Mouse (Mus musculus) liver, embryonic 14.5 days (tissue): ENCODE results near the gene Klk1. TPM values are rescaled to one million over a fixed set of nuclear protein-coding genes. Genes with fewer than 3 reads are reported as not detected.

ENCODE experiments used
- ATAC-seq: fragments of 200-750 bp; cut with Nextera tagmentation; 2 replicates; pipeline ENCODE4 v1.8.0; 2017; ENCODE audit warnings: moderate number of reproducible peaks, mild to moderate bottlenecking, moderate library complexity; ENCODE audit not compliant: insufficient read depth
- DNase-seq, 3 experiments: peaks; one replicate each; pipeline ENCODE4 v3.0.0-alpha.2; 2012 to 2013; ENCODE audit warnings: low read depth in 3 of 3, low spot score in 3 of 3
- H3K27ac ChIP-seq: fragments of 300-500 bp; sonication (generic); 2 replicates; pipeline ENCODE4 v1.5.1; 2014; ENCODE audit warnings: moderate library complexity, mild to moderate bottlenecking, control low read depth, inconsistent platforms
- H3K27me3 ChIP-seq: fragments of 300-500 bp; sonication (generic); 2 replicates; pipeline ENCODE4 v1.6.1; 2014; ENCODE audit warnings: mild to moderate bottlenecking, low read length, moderate library complexity; ENCODE audit not compliant: control insufficient read depth, insufficient read depth
- H3K36me3 ChIP-seq: fragments of 300-500 bp; sonication (generic); replicated peaks from 2 replicates; pipeline ENCODE4 v1.6.1; 2014; ENCODE audit warnings: low read depth; ENCODE audit not compliant: control insufficient read depth, insufficient read depth
- H3K4me1 ChIP-seq, 2 experiments: fragments of 200-500 bp in 1 of 2; fragments of 300-500 bp in 1 of 2; sonication (generic) in 1 of 2; replicated peaks; 2 replicates each; pipeline ENCODE4 v1.6.1; 2012 to 2014; ENCODE audit warnings: antibody characterized with exemption in 1 of 2, inconsistent platforms in 1 of 2, low read length in 1 of 2; ENCODE audit not compliant: control insufficient read depth in 2 of 2, insufficient read depth in 2 of 2
- H3K4me2 ChIP-seq: fragments of 300-500 bp; sonication (generic); 2 replicates; pipeline ENCODE4 v1.6.1; 2014; ENCODE audit warnings: low read depth, mild to moderate bottlenecking, control low read depth, moderate library complexity
- H3K4me3 ChIP-seq, 2 experiments: fragments of 200-500 bp in 1 of 2; fragments of 300-500 bp in 1 of 2; sonication (generic) in 1 of 2; 2 replicates each; pipeline ENCODE4 v1.5.1; 2012 to 2014; ENCODE audit warnings: low read depth in 2 of 2, low read length in 2 of 2, mild to moderate bottlenecking in 2 of 2, control low read depth in 1 of 2, inconsistent platforms in 1 of 2, moderate library complexity in 1 of 2; ENCODE audit not compliant: insufficient read depth in 1 of 2
- H3K9ac ChIP-seq: fragments of 300-500 bp; sonication (generic); replicated peaks from 2 replicates; pipeline ENCODE4 v1.6.1; 2014; ENCODE audit warnings: mild to moderate bottlenecking, control low read depth, moderate library complexity
- H3K9me3 ChIP-seq: fragments of 300-500 bp; sonication (generic); 2 replicates; pipeline ENCODE4 v1.6.1; 2016; ENCODE audit warnings: low read length, mixed read lengths; ENCODE audit not compliant: control insufficient read depth
- CTCF ChIP-seq: IDR thresholded peaks from 2 replicates; pipeline ENCODE4 v1.5.1; 2016; ENCODE audit warnings: antibody characterized with exemption, low read depth, control low read depth
- EP300 ChIP-seq: IDR thresholded peaks from 2 replicates; pipeline ENCODE4 v1.6.1; 2016; ENCODE audit warnings: antibody characterized with exemption, low read depth
- WGBS: fragments of 180-500 bp; shearing (Covaris S2); extraction: QIAGEN DNeasy Blood & Tissue Kit; methylation state at CpG from one replicate; pipeline ENCODE4 v1.1.7; 2014; ENCODE audit not compliant: insufficient replicate concordance; 5-methylcytosine and 5-hydroxymethylcytosine counted together
- polyA plus RNA-seq, 2 experiments: library from polyadenylated mRNA; depleted of rRNA in 1 of 2; stranded (reverse) in 1 of 2; unstranded in 1 of 2; fragments of >200 nt; fragmentation: Nextera tagmentation in 1 of 2; extraction: Ambion mirVana in 1 of 2; gene quantifications; 2 replicates each; pipeline versions ENCODE4 v1.2.1 to v1.2.3; 2012 to 2014

Klk1 gene
- polyA plus RNA-seq, 2 experiments, result not detected

DNA sequence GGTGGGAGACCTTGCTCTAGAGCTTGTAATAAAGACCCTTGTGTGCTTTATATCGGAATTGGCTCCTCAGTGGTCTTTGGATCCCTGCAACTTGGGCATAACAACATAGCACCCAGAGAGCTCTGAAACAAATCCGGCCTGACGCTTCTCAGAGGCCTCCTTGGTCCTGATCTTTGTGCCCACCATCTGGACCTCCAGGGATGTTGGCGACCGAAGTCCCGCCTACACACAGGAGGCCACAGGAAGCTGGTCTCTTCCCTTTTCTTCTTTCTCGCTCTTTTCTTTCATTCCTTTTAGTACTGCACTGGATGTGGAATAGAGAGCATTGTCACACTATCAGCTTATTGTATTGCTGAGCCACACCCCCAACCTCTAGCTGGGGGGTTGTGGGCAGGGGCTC is 48.3 kb downstream of the Klk1 start:
- 47% methylated on average over 7 of the region's 7 CpGs for WGBS
- ATAC-seq (no peak), DNase-seq (no peak)

DNA sequence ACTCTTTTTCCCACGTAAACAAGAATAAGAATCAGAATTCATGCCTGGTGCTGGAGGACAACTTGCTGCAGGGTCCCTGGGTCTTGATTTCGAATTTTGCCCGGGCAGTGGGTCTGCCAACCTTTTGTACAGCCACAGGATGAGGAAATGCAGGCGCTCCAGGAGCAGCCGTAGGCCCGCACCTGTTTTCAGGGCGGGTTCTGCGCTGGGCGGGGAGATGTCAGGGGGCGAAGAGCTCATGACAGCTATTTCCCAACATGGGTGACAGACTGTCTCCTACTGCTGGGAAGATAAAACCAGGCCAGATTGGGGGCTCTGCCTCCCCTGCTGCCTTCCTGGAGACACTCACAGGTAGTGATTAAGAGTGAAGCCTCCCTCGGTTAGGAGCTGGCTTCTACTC is 48.9 kb downstream of the Klk1 start:
- H3K9ac ChIP-seq, result no peak overlapping the region
- ATAC-seq (no peak), DNase-seq (no peak)
- no peak overlapping the region for H3K27ac ChIP-seq
- no peaks in the 10 kb centered on the region; the same call in 1 of the 2 replicates for H3K27me3 ChIP-seq
- TF ChIP-seq CTCF, result no peak
- TF ChIP-seq EP300, result no peak
- no peak overlapping the region for H3K4me2 ChIP-seq
- 43% methylated on average over 11 of the region's 11 CpGs for WGBS
- H3K4me3 ChIP-seq, result no peak overlapping the region
- H3K36me3 ChIP-seq, result no peaks in the 10 kb centered on the region
- H3K4me1 ChIP-seq, result no peaks in the 10 kb centered on the region
- no peaks in the 10 kb centered on the region for H3K9me3 ChIP-seq

More for the DNA sequence above, 48.3 kb downstream of the Klk1 start:
- no peak overlapping the region for H3K27ac ChIP-seq
- no peak overlapping the region for H3K4me3 ChIP-seq
- H3K9me3 ChIP-seq, result no peaks in the 10 kb centered on the region
- H3K27me3 ChIP-seq, result no peaks in the 10 kb centered on the region; the same call in 1 of the 2 replicates
- H3K4me1 ChIP-seq, result no peaks in the 10 kb centered on the region
- H3K9ac ChIP-seq, result no peak overlapping the region
- H3K36me3 ChIP-seq, result no peaks in the 10 kb centered on the region
- no peak overlapping the region for H3K4me2 ChIP-seq
- no peak for TF ChIP-seq CTCF
- no peak for TF ChIP-seq EP300

DNA sequence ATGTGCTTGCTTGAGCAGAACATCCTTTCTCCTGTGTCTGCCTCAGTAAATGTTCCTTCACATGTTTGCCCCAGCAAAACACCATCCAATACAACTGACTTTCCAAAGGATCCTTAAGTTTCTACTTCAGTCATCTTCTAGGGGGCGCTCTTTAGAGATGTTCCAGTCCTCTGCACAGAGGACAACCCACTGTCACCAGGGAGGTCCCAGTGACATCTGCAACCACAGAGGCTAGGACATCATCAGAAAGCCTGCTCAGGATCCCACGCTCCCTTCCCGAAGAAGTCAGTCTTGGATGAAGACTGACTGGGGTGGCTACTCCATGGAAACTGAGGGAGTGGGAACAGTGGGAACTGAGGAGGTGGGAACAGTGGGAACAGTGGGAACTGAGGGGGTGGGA is 50.4 kb downstream of the Klk1 start:
- 60% methylated on average over 3 of the region's 3 CpGs for WGBS
- TF ChIP-seq CTCF, result no peak
- TF ChIP-seq EP300, result no peak
- no peaks in the 10 kb centered on the region for H3K9me3 ChIP-seq

DNA sequence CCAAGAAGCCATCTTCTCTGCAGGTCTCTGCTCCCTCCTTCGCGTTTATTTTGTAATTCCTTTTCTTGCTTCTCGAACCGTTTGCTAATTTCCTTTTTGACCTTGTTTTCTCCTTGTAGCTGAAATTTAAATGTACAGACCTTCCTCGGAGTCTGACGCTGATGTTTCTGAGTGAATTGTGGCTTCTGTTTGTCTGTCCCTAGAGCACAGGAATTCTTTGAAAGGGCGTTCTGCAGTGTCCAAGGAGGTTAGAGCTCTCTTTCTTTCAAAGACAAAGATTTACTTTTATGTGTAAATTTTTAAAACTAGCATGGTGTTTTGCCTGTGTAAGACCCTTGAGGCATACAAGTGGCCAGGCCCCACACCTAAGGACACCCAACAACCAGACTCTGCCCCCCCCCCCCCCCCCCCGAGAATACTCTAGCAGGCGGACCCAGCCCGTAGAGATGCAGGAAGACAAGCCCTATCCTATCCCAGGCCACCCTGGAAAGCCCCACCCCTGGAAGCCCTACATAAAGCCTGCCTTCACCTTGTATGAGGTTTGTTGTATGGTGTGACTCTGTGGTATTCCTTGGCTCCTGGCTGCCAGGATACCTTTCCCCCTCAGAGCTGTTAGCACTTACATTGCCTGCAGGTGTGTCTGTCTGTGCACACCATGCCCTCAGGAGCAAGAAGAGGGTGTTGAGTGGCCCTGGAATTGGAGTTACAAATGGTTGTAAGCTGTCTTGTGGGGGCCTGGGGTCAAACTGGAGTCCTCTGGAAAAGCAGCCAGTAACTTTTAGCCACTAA is 51.5 kb downstream of the Klk1 start:
- Histone ChIP-seq H3K27ac (no peak overlapping the region), H3K9ac (no peak overlapping the region), H3K4me1 (no peaks in the 10 kb centered on the region), H3K4me3 (no peak overlapping the region), H3K4me2 (no peak overlapping the region), H3K36me3 (no peaks in the 10 kb centered on the region), H3K9me3 (no peaks in the 10 kb centered on the region), H3K27me3 (no peaks in the 10 kb centered on the region; the same call in 1 of the 2 replicates)
- 44% methylated on average over 10 of the region's 10 CpGs for WGBS
- TF ChIP-seq EP300 (no peak), CTCF (no peak)
- DNase-seq, result no peak
- ATAC-seq, result no peak

More for the DNA sequence above, 50.4 kb downstream of the Klk1 start:
- Histone ChIP-seq H3K27me3 (no peaks in the 10 kb centered on the region; the same call in 1 of the 2 replicates), H3K4me1 (no peaks in the 10 kb centered on the region), H3K27ac (no peak overlapping the region), H3K9ac (no peak overlapping the region), H3K4me2 (no peak overlapping the region), H3K4me3 (no peak overlapping the region), H3K36me3 (no peaks in the 10 kb centered on the region)
- DNase-seq (no peak), ATAC-seq (no peak)

DNA sequence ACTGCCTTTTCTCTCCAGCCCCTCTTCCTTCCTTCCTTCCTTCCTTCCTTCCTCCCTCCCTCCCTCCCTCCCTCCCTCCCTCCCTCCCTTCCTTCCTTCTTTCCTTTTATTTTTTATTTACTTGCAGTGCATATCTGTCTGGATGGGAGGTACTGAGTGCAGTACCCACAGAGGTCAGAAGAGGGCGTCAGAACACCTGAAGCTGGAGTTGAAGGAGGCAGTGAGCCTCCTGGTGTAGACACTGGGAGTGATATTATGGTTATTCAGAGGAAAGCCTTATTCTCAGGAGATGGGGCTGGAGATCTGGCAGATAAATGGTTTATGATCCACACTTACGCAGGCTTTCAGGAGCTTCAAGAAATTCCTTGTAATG is 52.1 kb downstream of the Klk1 start:
- WGBS, result 47% methylated on average over 2 of the region's 2 CpGs
- no peaks in the 10 kb centered on the region for H3K9me3 ChIP-seq
- no peaks in the 10 kb centered on the region for H3K4me1 ChIP-seq
- H3K36me3 ChIP-seq, result no peaks in the 10 kb centered on the region
- no peak overlapping the region for H3K4me3 ChIP-seq
- H3K4me2 ChIP-seq, result no peak overlapping the region
- TF ChIP-seq CTCF (peak; percentile 56), EP300 (no peak)
- H3K27ac ChIP-seq, result no peak overlapping the region
- no peaks in the 10 kb centered on the region; the same call in 1 of the 2 replicates for H3K27me3 ChIP-seq
- H3K9ac ChIP-seq, result no peak overlapping the region
- DNase-seq, result no peak
- no peak for ATAC-seq

Other genes starting within 250 kb of the Klk1 start
- not detected in 2 replicates for gene Klk1b9, start 249.3 kb upstream of the Klk1 start, polyA plus RNA-seq (2012; rRNA removed)
- gene Klk1b9, start 249.3 kb upstream of the Klk1 start, polyA plus RNA-seq (2014; fragmentation: Nextera tagmentation; extraction: Ambion mirVana), result not detected in 2 replicates
- gene Klk1b11, start 229.5 kb upstream of the Klk1 start, polyA plus RNA-seq (2012; rRNA removed), result not detected in 2 replicates
- gene Klk1b11, start 229.5 kb upstream of the Klk1 start, polyA plus RNA-seq (2014; fragmentation: Nextera tagmentation; extraction: Ambion mirVana), result not detected in 2 replicates
- not detected in 2 replicates for gene Klk1b26, start 213.2 kb upstream of the Klk1 start, polyA plus RNA-seq (2012; rRNA removed)
- gene Klk1b26, start 213.2 kb upstream of the Klk1 start, polyA plus RNA-seq (2014; fragmentation: Nextera tagmentation; extraction: Ambion mirVana), result not detected in 2 replicates
- gene Klk1b27, start 173.1 kb upstream of the Klk1 start, polyA plus RNA-seq (2012; rRNA removed), result 0.03 TPM in 1 of 2 replicates, not detected in the other
- not detected in 2 replicates for gene Klk1b27, start 173.1 kb upstream of the Klk1 start, polyA plus RNA-seq (2014; fragmentation: Nextera tagmentation; extraction: Ambion mirVana)
- not detected in 2 replicates for gene Klk1b21, start 123.0 kb upstream of the Klk1 start, polyA plus RNA-seq (2012; rRNA removed)
- not detected in 2 replicates for gene Klk1b21, start 123.0 kb upstream of the Klk1 start, polyA plus RNA-seq (2014; fragmentation: Nextera tagmentation; extraction: Ambion mirVana)
- gene Klk1b22, start 112.7 kb upstream of the Klk1 start, polyA plus RNA-seq (2012; rRNA removed), result not detected in 2 replicates
- gene Klk1b22, start 112.7 kb upstream of the Klk1 start, polyA plus RNA-seq (2014; fragmentation: Nextera tagmentation; extraction: Ambion mirVana), result not detected in 2 replicates
- gene Klk1b16, start 88.6 kb upstream of the Klk1 start, polyA plus RNA-seq (2012; rRNA removed), result not detected in 2 replicates
- not detected in 2 replicates for gene Klk1b16, start 88.6 kb upstream of the Klk1 start, polyA plus RNA-seq (2014; fragmentation: Nextera tagmentation; extraction: Ambion mirVana)
- gene Klk1b24, start 37.1 kb upstream of the Klk1 start, polyA plus RNA-seq (2012; rRNA removed), result 0.08 TPM in 1 of 2 replicates, not detected in the other
- not detected in 2 replicates for gene Klk1b24, start 37.1 kb upstream of the Klk1 start, polyA plus RNA-seq (2014; fragmentation: Nextera tagmentation; extraction: Ambion mirVana)
- not detected in 2 replicates for gene Klk1b3, start 27.2 kb upstream of the Klk1 start, polyA plus RNA-seq (2012; rRNA removed)
- not detected in 2 replicates for gene Klk1b3, start 27.2 kb upstream of the Klk1 start, polyA plus RNA-seq (2014; fragmentation: Nextera tagmentation; extraction: Ambion mirVana)
- 0.05 and 0.06 TPM in 2 replicates for gene Klk1b4, start 17.9 kb upstream of the Klk1 start, polyA plus RNA-seq (2012; rRNA removed)
- gene Klk1b4, start 17.9 kb upstream of the Klk1 start, polyA plus RNA-seq (2014; fragmentation: Nextera tagmentation; extraction: Ambion mirVana), result not detected in 2 replicates
- not detected in 2 replicates for gene Klk1b5, start 9.4 kb upstream of the Klk1 start, polyA plus RNA-seq (2012; rRNA removed)
- not detected in 2 replicates for gene Klk1b5, start 9.4 kb upstream of the Klk1 start, polyA plus RNA-seq (2014; fragmentation: Nextera tagmentation; extraction: Ambion mirVana)
- gene Gm36864, start 10.8 kb downstream of the Klk1 start, polyA plus RNA-seq (2012; rRNA removed), result not detected in 2 replicates
- gene Gm36864, start 10.8 kb downstream of the Klk1 start, polyA plus RNA-seq (2014; fragmentation: Nextera tagmentation; extraction: Ambion mirVana), result not detected in 2 replicates
- 0.97 and 1.3 TPM in 2 replicates for gene 1700028J19Rik, start 21.3 kb downstream of the Klk1 start, polyA plus RNA-seq (2012; rRNA removed)
- gene 1700028J19Rik, start 21.3 kb downstream of the Klk1 start, polyA plus RNA-seq (2014; fragmentation: Nextera tagmentation; extraction: Ambion mirVana), result 1.3 and 1.5 TPM in 2 replicates
- gene 2410002F23Rik, start 21.4 kb downstream of the Klk1 start, polyA plus RNA-seq (2012; rRNA removed), result 43.8 and 47.9 TPM in 2 replicates
- gene 2410002F23Rik, start 21.4 kb downstream of the Klk1 start, polyA plus RNA-seq (2014; fragmentation: Nextera tagmentation; extraction: Ambion mirVana), result 20.0 and 21.8 TPM in 2 replicates
- not detected in 2 replicates for gene Acp4, start 32.0 kb downstream of the Klk1 start, polyA plus RNA-seq (2012; rRNA removed)
- not detected in 2 replicates for gene Acp4, start 32.0 kb downstream of the Klk1 start, polyA plus RNA-seq (2014; fragmentation: Nextera tagmentation; extraction: Ambion mirVana)
- gene Gm15517, start 36.1 kb downstream of the Klk1 start, polyA plus RNA-seq (2012; rRNA removed), result not detected in 2 replicates
- gene Gm15517, start 36.1 kb downstream of the Klk1 start, polyA plus RNA-seq (2014; fragmentation: Nextera tagmentation; extraction: Ambion mirVana), result not detected in 2 replicates
- gene Clec11a, start 81.5 kb downstream of the Klk1 start, polyA plus RNA-seq (2012; rRNA removed), result 0.34 and 0.38 TPM in 2 replicates
- gene Clec11a, start 81.5 kb downstream of the Klk1 start, polyA plus RNA-seq (2014; fragmentation: Nextera tagmentation; extraction: Ambion mirVana), result 0.33 and 0.51 TPM in 2 replicates
- gene Shank1, start 84.9 kb downstream of the Klk1 start, polyA plus RNA-seq (2012; rRNA removed), result 0.04 and 0.06 TPM in 2 replicates
- 0.05 TPM in 1 of 2 replicates, not detected in the other for gene Shank1, start 84.9 kb downstream of the Klk1 start, polyA plus RNA-seq (2014; fragmentation: Nextera tagmentation; extraction: Ambion mirVana)
- 0.02 and 0.06 TPM in 2 replicates for gene Syt3, start 158.7 kb downstream of the Klk1 start, polyA plus RNA-seq (2012; rRNA removed)
- gene Syt3, start 158.7 kb downstream of the Klk1 start, polyA plus RNA-seq (2014; fragmentation: Nextera tagmentation; extraction: Ambion mirVana), result 0.14 TPM in 1 of 2 replicates, not detected in the other
- gene 1700008O03Rik, start 160.5 kb downstream of the Klk1 start, polyA plus RNA-seq (2012; rRNA removed), result 0.06 and 0.12 TPM in 2 replicates
- not detected in 2 replicates for gene 1700008O03Rik, start 160.5 kb downstream of the Klk1 start, polyA plus RNA-seq (2014; fragmentation: Nextera tagmentation; extraction: Ambion mirVana)
- 0.02 and 0.30 TPM in 2 replicates for gene Lrrc4b, start 203.7 kb downstream of the Klk1 start, polyA plus RNA-seq (2012; rRNA removed)
- not detected in 2 replicates for gene Lrrc4b, start 203.7 kb downstream of the Klk1 start, polyA plus RNA-seq (2014; fragmentation: Nextera tagmentation; extraction: Ambion mirVana)
- 10.2 and 14.7 TPM in 2 replicates for gene Aspdh, start 240.0 kb downstream of the Klk1 start, polyA plus RNA-seq (2012; rRNA removed)
- gene Aspdh, start 240.0 kb downstream of the Klk1 start, polyA plus RNA-seq (2014; fragmentation: Nextera tagmentation; extraction: Ambion mirVana), result 10.9 and 11.0 TPM in 2 replicates
- 212 TPM in 2 replicates for gene Josd2, start 242.6 kb downstream of the Klk1 start, polyA plus RNA-seq (2012; rRNA removed)
- gene Josd2, start 242.6 kb downstream of the Klk1 start, polyA plus RNA-seq (2014; fragmentation: Nextera tagmentation; extraction: Ambion mirVana), result 155 and 164 TPM in 2 replicates